Mouse (Mus musculus): ENCODE data around the gene Klhdc2.

- TF ChIP-seq CTCF (IDR thresholded peaks at IDR 0.05) (no peak), EP300 (IDR thresholded peaks at IDR 0.05; ENCODE audit: insufficient read depth, low read depth, low read length) (no peak), POLR2A (IDR thresholded peaks at IDR 0.05; ENCODE audit: insufficient read depth, low read depth, low read length) (no peak)
Observed at GRCm38 (mm10) chr12:69267956-69268632, 28.4 kb upstream of the Klhdc2 start.
